Mouse (Mus musculus) heart, adult 2 months (tissue): ENCODE data around the gene Rdh7.

Experiments used
- CTCF ChIP-seq: fragments of 200-600 bp; IDR thresholded peaks from 2 replicates; pipeline ENCODE4 v1.8.1; 2022; ENCODE audit warnings: antibody characterized with exemption, mild to moderate bottlenecking, moderate library complexity
- EP300 ChIP-seq: fragments of 200-500 bp; IDR thresholded peaks from 2 replicates; pipeline ENCODE4 v1.6.1; 2011; ENCODE audit warnings: low read depth, low read length, control low read depth; ENCODE audit not compliant: insufficient read depth

DNA sequence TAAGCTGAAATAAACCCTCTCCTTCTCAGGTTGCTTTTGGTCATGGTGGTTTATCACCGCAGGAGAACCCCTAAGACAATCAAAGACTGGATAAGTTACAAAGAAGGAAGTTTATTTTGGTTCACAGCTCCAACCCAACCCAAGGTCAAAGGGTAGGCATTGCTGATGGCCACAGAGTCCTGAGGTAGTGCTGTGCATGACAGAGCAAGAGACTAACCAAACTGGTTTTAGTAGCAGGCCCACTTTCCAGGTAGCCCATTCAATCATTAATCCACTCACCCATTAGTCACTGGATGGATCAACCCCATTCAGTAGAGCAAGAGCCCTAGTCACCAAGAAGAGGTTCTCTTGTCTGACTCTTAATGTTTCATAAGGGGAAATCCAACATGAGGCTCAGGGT, 33.6 kb upstream of the Rdh7 start:
- TF ChIP-seq CTCF: no peak
- TF ChIP-seq EP300: no peak
